Mouse (Mus musculus) brown adipose tissue, adult 24 weeks (tissue): ENCODE results near the gene Crim1. TPM values are rescaled to one million over a fixed set of nuclear protein-coding genes. Genes with fewer than 3 reads are reported as not detected.

Experiments used
- H3K27ac ChIP-seq: fragments of 200-500 bp; replicated peaks from 2 replicates; pipeline ENCODE4 v1.5.1; 2012; ENCODE audit warnings: low read depth, mild to moderate bottlenecking, low read length
- H3K4me1 ChIP-seq: fragments of 200-500 bp; 2 replicates; pipeline ENCODE4 v1.6.1; 2012; ENCODE audit warnings: low read length, mixed read lengths; ENCODE audit not compliant: control insufficient read depth, insufficient read depth, insufficient read length
- H3K4me3 ChIP-seq: fragments of 200-500 bp; 2 replicates; pipeline ENCODE4 v1.5.1; 2012; ENCODE audit warnings: low read depth, mild to moderate bottlenecking, low read length, moderate library complexity; ENCODE audit not compliant: insufficient read depth
- polyA plus RNA-seq: library from polyadenylated mRNA; stranded (reverse); fragments of >200 nt; gene quantifications from 2 replicates; pipeline ENCODE4 v1.2.4, GENCODE M21; 2012; ENCODE audit not compliant: missing spikeins, insufficient read depth, insufficient read length

Crim1 gene
- polyA plus RNA-seq, result 6.8 and 10.6 TPM in 2 replicates

DNA sequence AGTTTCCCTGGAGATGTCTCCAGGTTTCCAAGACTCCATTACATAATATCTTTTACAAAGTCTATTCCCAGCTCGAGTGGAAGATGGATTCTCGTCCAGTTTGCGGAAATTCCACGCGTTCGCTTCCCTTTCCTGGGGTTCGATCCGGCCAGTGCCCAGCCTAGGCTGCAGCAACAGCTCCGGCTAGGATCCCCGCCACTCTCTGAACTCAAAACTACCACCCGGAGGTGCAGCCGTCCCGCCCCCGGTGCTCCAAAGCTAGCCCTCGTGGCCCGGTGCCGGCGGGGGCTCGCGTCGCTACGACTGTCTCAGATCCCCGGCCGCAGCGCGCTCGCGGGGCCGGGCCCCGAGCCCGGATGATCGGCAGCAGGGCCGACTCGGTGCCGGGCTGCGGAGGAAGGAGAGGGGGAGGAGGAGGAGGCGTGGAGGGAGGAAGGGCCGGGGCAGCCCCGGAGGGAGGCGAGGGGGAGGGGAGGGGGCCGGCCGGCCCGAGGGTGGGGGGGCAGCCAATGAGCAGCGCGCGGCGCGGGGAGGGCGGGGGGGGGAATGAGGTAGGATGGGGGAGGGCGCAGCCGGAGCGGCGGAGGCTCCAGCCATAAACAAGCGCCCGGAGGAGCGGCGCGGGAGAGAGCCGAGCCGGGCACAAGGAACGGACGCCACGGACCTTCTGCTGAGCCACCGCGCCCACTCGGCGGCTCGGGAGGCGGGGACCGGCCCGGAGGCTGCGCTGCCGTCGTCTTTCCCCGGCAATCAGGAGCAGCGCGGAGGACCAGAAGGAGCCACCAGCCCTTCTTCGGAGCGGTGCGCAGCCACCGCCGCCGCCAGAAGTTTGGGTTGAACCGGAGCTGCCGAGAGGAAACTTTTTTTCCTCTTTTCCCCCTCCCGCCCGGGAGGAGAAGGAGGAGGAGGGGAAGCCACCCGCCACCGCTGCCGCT lies at the start of gene Crim1:
Crim1 (plus strand) TSS at position 623 of the 935 bp plus-strand sequence.
- Histone ChIP-seq H3K4me1 (peaks cover 8% of the 10 kb centered on the region), H3K27ac (peak within 1 kb of the TSS; percentile 90), H3K4me3 (peak within 1 kb of the TSS; percentile 98)

- no peak overlapping the region for H3K4me3 ChIP-seq
- no peaks in the 10 kb centered on the region for H3K4me1 ChIP-seq
- no peak overlapping the region for H3K27ac ChIP-seq
Observed at GRCm38 (mm10) chr17:78151479-78152282, 48.4 kb upstream of the Crim1 start.

- no peak overlapping the region for H3K4me3 ChIP-seq
- H3K27ac ChIP-seq, result no peak overlapping the region
- no peaks in the 10 kb centered on the region for H3K4me1 ChIP-seq
Observed at GRCm38 (mm10) chr17:78163278-78163677, 36.8 kb upstream of the Crim1 start.

GRCm38 (mm10) chr17:78163724-78164236 lies 36.3 kb upstream of the Crim1 start:
- no peaks in the 10 kb centered on the region for H3K4me1 ChIP-seq
- H3K4me3 ChIP-seq, result no peak overlapping the region
- no peak overlapping the region for H3K27ac ChIP-seq

- H3K4me3 ChIP-seq, result no peak overlapping the region
Observed at GRCm38 (mm10) chr17:78165855-78166254, 34.2 kb upstream of the Crim1 start.

GRCm38 (mm10) chr17:78166566-78166965 lies 33.5 kb upstream of the Crim1 start:
- Histone ChIP-seq H3K27ac (no peak overlapping the region), H3K4me3 (no peak overlapping the region)

More at GRCm38 (mm10) chr17:78165855-78166254, 34.2 kb upstream of the Crim1 start:
- H3K4me1 ChIP-seq, result no peaks in the 10 kb centered on the region
- H3K27ac ChIP-seq, result no peak overlapping the region

DNA sequence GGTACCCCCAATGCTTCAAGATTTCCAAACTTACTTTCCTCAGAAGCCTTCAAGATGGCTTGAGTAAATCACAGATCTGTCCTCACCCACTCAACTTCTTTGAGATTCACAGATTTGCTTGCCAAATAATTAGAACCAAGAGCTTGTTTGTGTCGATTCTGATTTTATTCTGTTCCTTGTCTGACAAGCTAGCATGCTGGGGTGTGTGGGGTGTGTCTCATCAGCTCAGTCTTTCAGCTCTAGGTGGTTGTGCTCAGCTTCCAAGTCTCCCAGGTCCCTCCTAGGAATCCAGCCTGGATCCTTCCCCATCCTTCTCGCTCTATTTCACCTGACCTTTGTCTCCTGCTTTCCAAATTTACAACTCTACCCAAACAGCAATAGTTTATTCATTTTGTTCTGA lies 27.7 kb upstream of the Crim1 start:
- Histone ChIP-seq H3K27ac (no peak overlapping the region), H3K4me1 (no peaks in the 10 kb centered on the region), H3K4me3 (no peak overlapping the region)

More at GRCm38 (mm10) chr17:78166566-78166965, 33.5 kb upstream of the Crim1 start:
- H3K4me1 ChIP-seq, result no peaks in the 10 kb centered on the region

DNA sequence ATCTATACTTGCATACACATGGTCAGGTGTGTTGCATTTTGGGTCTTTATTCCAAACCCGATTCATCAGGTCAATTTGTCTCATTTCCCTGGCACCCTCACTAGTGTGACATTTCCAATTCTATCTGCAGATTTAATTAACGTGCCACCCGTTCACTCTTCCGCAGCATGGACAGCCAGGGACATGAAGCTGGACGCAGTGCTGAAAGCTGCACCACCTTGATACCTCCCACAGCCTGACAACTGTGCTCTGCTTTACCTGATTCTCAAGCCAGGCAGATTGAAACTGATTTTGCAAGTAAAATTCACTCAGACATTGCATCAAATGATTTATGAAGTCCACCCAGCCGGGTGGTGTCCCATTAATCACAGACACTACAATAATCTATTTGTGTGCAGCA lies 19.3 kb upstream of the Crim1 start:
- H3K27ac ChIP-seq, result no peak overlapping the region
- H3K4me1 ChIP-seq, result no peaks in the 10 kb centered on the region
- H3K4me3 ChIP-seq, result no peak overlapping the region

DNA sequence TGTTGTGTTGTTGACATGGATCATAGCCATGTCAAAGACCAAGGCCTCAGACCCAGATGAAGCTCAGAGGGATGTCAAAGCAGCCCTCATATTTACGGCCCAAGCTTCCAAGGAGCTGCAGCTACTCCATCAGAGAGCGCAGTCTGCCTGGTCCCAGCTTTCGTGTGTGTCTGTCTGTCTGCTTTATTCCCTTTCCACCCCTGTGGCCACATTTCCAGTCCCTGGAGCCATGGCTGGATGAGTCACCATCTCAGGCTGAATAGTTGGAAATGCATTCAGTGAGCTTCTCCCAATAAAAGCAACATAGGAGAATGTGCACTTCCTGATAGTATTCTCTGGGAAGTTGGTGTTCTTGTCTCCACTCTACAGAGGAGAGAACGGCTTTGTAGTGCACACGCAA lies 3.9 kb upstream of the Crim1 start:
- Histone ChIP-seq H3K4me1 (no peaks in the 10 kb centered on the region), H3K27ac (no peak overlapping the region), H3K4me3 (no peak overlapping the region)

GRCm38 (mm10) chr17:78197111-78197510 lies 2.9 kb upstream of the Crim1 start:
- Histone ChIP-seq H3K27ac (no peak overlapping the region), H3K4me1 (no peaks in the 10 kb centered on the region)

GRCm38 (mm10) chr17:78198140-78198539 lies 1.9 kb upstream of the Crim1 start:
- Histone ChIP-seq H3K4me3 (no peak overlapping the region), H3K27ac (no peak overlapping the region), H3K4me1 (no peaks in the 10 kb centered on the region)

More at GRCm38 (mm10) chr17:78197111-78197510, 2.9 kb upstream of the Crim1 start:
- no peak overlapping the region for H3K4me3 ChIP-seq

DNA sequence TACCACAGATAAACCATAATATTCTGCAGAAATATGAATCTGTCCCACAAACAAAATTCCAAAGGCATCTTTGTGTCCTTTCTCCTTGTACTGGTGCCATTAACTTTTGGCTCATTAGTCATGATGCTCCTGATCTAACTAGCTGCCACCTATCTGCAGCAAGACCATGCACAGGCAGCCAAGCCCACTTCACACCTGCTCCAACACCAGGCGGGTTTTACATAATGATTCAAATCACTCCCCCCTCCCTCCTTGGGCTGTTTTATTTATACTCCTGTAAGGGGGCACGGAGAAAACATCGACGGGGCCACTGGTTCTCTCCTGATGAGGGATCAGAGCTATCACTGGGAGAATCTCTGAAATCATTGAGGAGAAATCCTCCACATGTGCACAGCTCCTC lies 1.2 kb upstream of the Crim1 start:
- H3K27ac ChIP-seq, result no peak overlapping the region
- H3K4me1 ChIP-seq, result no peaks in the 10 kb centered on the region
- no peak overlapping the region for H3K4me3 ChIP-seq

- peak overlapping the region; percentile 82 for H3K4me3 ChIP-seq
- H3K4me1 ChIP-seq, result peaks cover 3% of the 10 kb centered on the region; the same call in 1 of the 2 replicates
- H3K27ac ChIP-seq, result peak overlapping the region; percentile 75
Observed at GRCm38 (mm10) chr17:78199231-78199625, 820 bp upstream of the Crim1 start.

DNA sequence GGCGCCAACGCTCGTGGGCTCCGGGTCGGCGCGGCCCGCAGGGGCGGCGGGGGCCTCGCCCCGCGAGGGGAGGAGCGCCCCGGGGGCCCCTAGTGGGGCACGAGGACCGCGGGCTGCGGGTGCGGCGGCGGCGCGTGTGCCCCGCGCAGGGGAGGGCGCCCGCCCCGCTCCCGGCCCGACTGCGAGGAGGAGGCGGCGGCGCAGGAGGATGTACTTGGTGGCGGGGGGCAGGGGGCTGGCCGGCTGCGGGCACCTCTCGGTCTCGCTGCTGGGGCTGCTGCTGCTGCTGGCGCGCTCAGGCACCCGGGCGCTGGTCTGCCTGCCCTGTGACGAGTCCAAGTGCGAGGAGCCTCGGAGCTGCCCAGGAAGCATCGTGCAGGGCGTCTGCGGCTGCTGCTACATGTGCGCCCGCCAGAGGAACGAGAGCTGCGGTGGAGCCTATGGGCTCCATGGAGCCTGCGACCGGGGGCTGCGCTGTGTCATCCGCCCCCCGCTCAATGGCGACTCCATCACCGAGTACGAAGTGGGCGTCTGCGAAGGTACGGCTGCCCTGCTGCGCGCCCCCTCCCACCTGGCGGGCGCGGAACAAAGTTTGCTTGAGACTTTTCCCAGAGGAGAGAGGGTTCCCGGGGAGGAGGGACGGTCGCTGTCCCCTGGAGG lies 643 bp downstream of the Crim1 start:
- peak overlapping the region; percentile 98 for H3K4me3 ChIP-seq
- peak overlapping the region; percentile 90 for H3K27ac ChIP-seq

More for the DNA sequence above, 643 bp downstream of the Crim1 start:
- H3K4me1 ChIP-seq, result peaks cover 9% of the 10 kb centered on the region
